Mouse (Mus musculus) C2C12 (cell line): ENCODE results near the gene 1700001F09Rik. TPM values are rescaled to one million over a fixed set of nuclear protein-coding genes. Genes with fewer than 3 reads are reported as not detected.

Experiments
- polyA plus RNA-seq: library from polyadenylated mRNA; unstranded; fragments of >200 nt; fragmentation: generic; extraction: Trizol; gene quantifications from one replicate; pipeline ENCODE4 v1.2.1, GENCODE M21; 2012; ENCODE audit warnings: missing spikeins

Gene 1700001F09Rik
- polyA plus RNA-seq, 1 experiment, result not detected

Other genes with a start within 250 kb of the 1700001F09Rik start
- 0.02 TPM for gene Gm8104, start 247.2 kb downstream of the 1700001F09Rik start, polyA plus RNA-seq
- not detected for gene Gm7233, start 167.9 kb downstream of the 1700001F09Rik start, polyA plus RNA-seq
- gene Gm8122, start 112.5 kb downstream of the 1700001F09Rik start, polyA plus RNA-seq, result not detected
- gene Gm8126, start 89.2 kb downstream of the 1700001F09Rik start, polyA plus RNA-seq, result 0.22 TPM
- gene Gm9732, start 72.8 kb downstream of the 1700001F09Rik start, polyA plus RNA-seq, result 11.6 TPM
- not detected for gene Gm8127, start 54.0 kb downstream of the 1700001F09Rik start, polyA plus RNA-seq
- not detected for gene Gm8138, start 68.5 kb upstream of the 1700001F09Rik start, polyA plus RNA-seq
- gene Gm5799, start 195.8 kb upstream of the 1700001F09Rik start, polyA plus RNA-seq, result 0.07 TPM
- gene Gm17654, start 231.3 kb upstream of the 1700001F09Rik start, polyA plus RNA-seq, result not detected